Mouse (Mus musculus): ENCODE data around the gene Sys1.

DNA sequence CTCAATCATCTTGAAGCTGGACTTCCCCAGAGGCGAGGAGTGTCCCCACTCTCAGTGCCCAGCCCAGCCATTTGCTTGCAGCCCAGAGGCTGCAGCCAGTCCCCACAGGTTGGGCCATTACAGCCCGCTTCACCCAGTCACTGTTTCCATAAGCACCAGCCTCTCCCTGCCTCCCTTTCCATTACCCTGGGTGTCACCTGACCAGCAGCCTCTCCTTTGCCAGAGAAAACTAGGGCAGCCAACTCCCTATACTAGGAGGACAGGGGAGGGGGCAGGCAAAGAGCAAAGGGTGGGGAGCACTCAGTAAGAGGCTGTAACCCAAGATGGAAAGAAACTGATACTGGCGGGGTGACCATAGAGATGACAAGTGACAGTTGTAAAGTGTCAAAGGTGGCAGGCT lies 19.8 kb upstream of the Sys1 start:
- TF ChIP-seq POLR2A (IDR thresholded peaks at IDR 0.05; ENCODE audit: borderline replicate concordance, low read depth, low read length) (no peak), CTCF (IDR thresholded peaks at IDR 0.05; ENCODE audit: low read depth, low read length) (no peak)

All from bone marrow macrophage, adult 2 months (primary cell).